Mouse (Mus musculus) heart, postnatal 14 days (tissue): Measurements from ENCODE around the gene Acox3. TPM values are rescaled to one million over a fixed set of nuclear protein-coding genes. Genes with fewer than 3 reads are reported as not detected.

Experiments used
- DNase-seq, 2 experiments: peaks; one replicate each; pipeline ENCODE4 v3.0.0; 2021 to 2022
- intact Hi-C: fragments of 180-260 bp; cut with DNase I; formaldehyde crosslinking; loops from one replicate; pipeline ENCODE4 v1.15.1; 2025
- long read RNA-seq, 2 experiments: library from polyadenylated mRNA; stranded (forward); transcript quantifications; one replicate each; pipeline ENCODE4 v2.0.0; 2021
- total RNA-seq, 2 experiments: library from RNA; stranded (reverse); gene quantifications; 2 replicates each; pipeline ENCODE4 v1.2.3; 2021

Acox3 gene
- 10 to 100 TPM; 24.8 to 27.3 TPM for total RNA-seq
- long read RNA-seq, experiment 1, transcript Acox3-202 (19 exons, 3,976 nt), result major isoform, 5 of 17 reads
- long read RNA-seq, experiment 1, partial matches to known transcripts, result 8 of 17 reads
- long read RNA-seq, experiment 1, other reads (novel, unspliced or antisense), result 3 of 17 reads
- long read RNA-seq, experiment 2, partial matches to known transcripts, result 4 of 17 reads
- long read RNA-seq, experiment 2, other reads (novel, unspliced or antisense), result 9 of 17 reads

DNA sequence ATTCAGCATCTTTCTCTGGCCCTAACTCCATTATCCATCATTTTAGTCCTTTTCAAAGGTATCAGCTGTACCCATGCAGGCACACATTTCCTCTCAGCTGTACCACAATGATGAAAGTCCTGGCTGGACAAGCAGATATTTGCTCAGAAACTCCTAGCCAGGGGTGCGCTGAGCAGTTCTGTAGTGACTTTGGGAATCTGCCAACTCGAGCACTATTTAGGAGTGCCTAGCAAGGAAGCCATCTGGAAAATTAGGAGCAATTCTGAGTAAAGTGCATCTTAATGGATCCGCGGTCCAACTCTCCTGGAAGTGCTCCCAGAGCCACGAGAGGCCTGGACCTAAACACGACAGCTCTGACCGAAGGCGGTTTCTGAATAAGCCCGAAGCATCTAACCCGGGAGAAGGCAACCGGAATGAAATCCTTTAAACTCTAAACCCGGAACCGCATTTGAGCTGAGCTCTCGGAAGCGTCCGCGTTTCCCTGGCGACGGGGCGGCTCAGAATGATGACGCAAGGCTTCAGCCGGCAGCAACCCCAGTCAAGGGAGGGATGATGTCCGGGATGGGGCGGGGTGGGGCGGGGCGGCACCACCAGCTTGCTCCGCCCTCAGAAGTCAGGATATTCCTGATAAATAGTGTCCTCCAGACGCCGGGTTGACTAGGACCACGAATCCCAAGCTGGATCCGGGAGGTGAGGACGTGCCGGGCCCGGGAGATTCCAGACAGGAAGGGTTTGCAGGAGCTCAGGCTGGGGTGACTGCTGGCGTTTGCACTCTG, at the start of gene Acox3:
Acox3 (plus strand) TSS at position 596 of the 776 bp plus-strand sequence.
- peak; percentile 95 to 98 for DNase-seq
- intact Hi-C loops, result no loop called here

DNA sequence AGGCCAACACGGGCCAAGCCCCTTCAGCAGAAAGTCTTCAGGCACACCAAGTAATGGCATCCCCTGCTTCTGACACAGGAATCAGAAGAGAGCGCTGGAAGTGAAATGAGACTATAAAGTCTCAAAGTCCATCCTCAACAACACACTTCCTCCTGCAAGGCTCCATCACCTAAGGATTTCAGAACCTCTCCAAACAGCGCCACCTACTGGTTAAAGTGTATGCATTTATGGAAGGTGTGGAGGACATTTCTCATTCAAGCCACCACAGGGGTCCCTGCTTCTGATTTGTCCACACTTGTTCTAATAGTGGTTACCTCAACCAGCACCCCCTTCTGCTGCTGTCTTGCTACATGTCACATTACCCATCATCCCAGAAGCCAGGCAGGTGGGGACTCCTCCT, 46.6 kb upstream of the Acox3 start:
- DNase-seq, result no peak
- intact Hi-C loops, result no loop called here

- no peak for DNase-seq
- intact Hi-C loops, result no loop called here
Observed at GRCm38 (mm10) chr5:35537474-35537873, 45.4 kb upstream of the Acox3 start.

DNA sequence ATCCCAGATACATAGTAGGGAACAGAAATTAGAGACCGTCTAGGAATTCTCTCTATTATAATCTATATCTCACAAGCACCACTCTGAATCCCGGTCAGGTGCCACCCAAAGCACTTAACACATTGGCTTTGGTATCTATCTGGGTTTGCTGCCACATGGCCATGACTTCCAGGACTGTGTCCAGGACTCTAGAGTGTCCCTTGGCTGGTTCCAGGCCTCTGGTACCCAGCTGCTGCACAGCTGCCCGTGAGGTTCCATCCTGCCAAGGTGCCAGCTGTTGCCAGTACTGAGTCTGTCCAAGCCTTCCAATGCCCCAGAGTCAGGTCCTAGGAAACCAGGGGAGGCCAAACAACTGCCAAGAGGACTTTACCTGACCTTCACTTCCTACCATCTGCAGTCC, 44.8 kb upstream of the Acox3 start:
- DNase-seq, result peak in 1 of 2 experiments; percentile 43
- intact Hi-C loops, result no loop called here

- intact Hi-C loops, result no loop called here
- no peak for DNase-seq
Observed at GRCm38 (mm10) chr5:35539576-35539975, 43.3 kb upstream of the Acox3 start.

GRCm38 (mm10) chr5:35540555-35540954, 42.3 kb upstream of the Acox3 start:
- intact Hi-C loops, result no loop called here

GRCm38 (mm10) chr5:35541059-35541790, 41.6 kb upstream of the Acox3 start:
- no peak for DNase-seq
- intact Hi-C loops, result no loop called here

More at GRCm38 (mm10) chr5:35540555-35540954, 42.3 kb upstream of the Acox3 start:
- no peak for DNase-seq

DNA sequence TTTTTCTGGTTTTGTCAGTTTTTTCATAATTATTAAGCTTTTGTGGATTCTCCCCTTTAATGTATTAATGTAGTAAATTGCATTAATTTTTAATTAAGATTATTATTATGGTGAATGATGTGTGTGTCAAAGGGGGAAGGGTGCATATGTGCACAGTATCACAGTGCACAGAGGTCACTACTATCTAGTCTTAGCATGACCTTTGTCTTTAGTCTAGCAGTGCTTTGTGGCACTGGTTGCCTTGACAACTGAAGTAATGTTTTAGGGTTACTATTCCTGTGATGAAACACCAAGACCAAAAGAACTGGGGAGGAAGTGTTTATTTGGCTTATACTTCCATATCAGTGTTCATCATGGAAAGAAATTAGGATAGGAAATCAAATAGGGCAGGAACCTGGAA, 36.7 kb upstream of the Acox3 start:
- intact Hi-C loops, result no loop called here
- DNase-seq, result no peak

DNA sequence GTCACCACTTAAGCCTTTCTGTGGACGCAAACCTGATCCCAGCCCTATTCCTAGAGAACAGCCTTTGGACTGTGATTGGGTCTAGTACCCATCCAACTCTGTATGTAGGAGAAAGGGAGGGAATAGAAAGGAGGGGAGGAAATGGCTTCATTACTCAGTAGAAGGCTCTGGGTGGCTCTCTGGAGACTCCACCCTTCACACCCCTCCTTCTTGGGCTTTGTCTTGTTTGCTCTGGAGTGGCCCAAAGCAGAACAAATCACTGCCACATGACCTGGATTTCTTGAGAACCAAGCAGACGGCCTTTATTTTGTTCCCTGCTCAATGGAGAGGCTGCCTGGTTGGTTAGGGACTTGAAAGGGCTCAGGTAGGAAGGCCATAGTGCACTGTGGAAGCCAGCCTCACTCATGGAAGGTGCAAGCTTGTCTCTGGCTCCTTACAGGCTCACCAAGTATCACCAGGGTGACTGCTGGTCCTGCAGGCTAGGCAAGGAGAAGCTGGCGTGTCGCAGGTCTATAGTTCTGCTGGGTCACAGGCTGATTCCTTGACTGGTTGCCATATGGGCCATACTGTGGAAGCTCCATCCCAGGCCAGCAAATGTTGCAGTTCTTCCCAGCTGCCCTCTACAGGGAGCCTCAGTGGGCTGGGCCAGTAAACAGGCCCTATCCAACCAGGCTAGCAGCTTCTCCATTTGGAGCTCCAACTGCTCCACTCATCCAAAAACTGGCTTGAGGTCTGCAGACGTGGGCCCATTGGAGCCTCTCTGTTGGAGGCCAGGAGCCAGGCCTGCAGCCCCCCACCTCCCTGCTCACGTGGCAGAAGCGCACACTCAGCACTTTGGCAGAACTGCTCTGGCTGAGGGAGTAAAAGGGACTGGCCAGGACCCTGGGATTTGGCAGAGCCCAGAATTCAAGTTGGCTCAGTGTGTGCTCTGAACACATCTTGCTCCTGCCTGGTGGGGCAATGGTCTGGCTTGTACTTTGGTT, 30.7 kb upstream of the Acox3 start:
- intact Hi-C loops, result no loop called here
- peak in 1 of 2 experiments; percentile 50 for DNase-seq

DNA sequence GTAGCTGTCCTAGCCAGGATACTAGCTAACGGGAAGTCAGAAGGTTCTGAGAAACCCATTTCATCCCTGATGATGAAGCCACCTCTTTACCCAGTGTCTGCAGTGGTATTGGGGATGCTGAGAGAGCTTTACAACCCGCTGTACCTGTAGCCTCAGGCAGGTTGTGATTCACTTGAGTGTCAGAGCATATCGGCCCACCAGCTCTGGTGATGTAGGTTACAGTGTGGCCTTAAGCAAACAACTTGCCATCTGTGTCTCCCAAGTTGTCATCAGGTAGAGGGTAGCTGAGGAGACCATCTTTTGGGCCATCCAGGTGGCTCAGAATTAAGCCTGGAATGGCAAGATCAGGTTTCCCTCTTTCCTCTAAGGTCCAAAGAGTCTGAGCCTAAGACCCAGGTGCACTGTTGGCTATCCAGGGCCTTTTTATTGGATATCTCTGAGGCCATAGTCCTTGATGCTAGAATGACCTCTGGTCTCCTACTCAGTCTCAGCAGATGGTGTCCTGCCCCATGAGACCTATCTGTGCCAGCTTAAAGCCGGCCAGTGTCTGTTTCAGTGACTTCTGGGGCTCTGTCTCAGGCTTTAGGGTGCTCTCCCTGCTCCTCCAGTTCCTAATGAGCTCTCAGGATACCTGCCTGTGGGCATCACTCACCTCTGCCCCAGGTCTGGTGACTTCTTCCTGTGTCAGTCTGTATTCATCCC, 29.9 kb upstream of the Acox3 start:
- DNase-seq, result no peak
- intact Hi-C loops, result no loop called here

GRCm38 (mm10) chr5:35556393-35556792, 26.4 kb upstream of the Acox3 start:
- no peak for DNase-seq
- intact Hi-C loops, result no loop called here

- DNase-seq, result peak; percentile 32 to 52
Observed at GRCm38 (mm10) chr5:35557946-35558621, 24.8 kb upstream of the Acox3 start.

DNA sequence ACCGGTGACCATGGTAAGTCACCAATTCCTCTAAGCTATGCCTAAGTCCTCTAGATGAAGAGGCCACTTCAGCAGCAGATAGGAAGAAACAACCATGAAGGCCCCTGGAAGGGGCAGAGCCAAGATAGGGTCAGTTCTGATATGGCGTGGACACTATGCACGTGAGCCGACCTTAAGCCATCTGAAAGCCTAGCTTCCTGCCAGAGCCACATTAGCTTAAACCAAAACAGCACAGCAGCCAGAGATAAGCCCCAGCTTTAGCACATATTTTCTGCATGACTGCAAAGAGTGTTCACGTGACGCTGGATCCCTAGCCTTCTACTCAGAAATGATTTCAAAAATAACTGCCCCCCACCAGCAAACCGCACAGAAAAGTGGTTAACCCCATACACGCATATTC, 23.4 kb upstream of the Acox3 start:
- intact Hi-C loops, result no loop called here
- DNase-seq, result peak; percentile 25 to 36

More at GRCm38 (mm10) chr5:35557946-35558621, 24.8 kb upstream of the Acox3 start:
- intact Hi-C loops, result no loop called here

DNA sequence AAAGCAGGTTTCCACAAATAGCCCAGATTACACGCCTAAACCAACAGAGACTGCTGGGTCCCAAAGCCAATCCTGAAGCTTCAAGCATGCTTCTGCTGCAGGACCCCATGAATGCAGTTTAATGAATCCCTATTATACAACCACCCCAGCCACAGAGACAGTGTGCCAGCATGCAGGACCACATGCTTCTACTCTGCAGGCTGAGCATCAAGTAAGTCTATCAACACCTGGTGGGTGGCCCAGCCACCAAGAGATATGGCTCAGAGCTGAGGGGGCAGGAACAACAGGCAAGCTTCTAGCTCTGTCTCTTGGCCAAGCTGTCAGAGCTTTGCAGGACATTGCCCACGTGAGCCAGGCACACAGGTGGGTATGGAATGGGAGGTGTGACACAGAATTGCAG, 20.2 kb upstream of the Acox3 start:
- intact Hi-C loops, result loop anchor here (2.0 kb wide), 1 partner anchor 38 kb away; the partner anchor contains the start of gene Cpz
- no peak for DNase-seq

GRCm38 (mm10) chr5:35563449-35563848, 19.4 kb upstream of the Acox3 start:
- intact Hi-C loops, result loop anchor here (2.0 kb wide), 1 partner anchor 39 kb away; the partner anchor contains the start of gene Cpz
- DNase-seq, result peak; percentile 78 to 87

- no peak for DNase-seq
- intact Hi-C loops, result no loop called here
Observed at GRCm38 (mm10) chr5:35565217-35565616, 17.6 kb upstream of the Acox3 start.

DNA sequence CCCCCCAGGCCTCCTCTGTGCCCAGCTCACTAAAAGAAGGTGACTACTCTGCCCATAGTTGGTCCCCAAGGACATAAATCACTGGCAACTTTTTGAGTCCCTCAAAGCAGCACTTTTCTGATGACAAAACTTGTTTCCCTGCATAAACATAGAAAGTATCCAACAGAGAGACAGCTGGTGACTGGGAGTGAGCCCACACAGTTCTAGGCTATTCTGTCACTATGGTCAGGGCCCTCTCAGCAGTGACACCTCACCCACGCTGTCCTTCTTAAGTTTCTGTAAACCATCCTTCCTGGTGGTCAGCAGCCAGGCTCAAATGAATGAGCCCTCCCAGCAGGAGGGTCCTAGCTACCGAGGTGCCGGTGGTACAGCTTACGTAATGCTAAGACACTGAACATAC, 16.2 kb upstream of the Acox3 start:
- intact Hi-C loops, result no loop called here
- no peak for DNase-seq

DNA sequence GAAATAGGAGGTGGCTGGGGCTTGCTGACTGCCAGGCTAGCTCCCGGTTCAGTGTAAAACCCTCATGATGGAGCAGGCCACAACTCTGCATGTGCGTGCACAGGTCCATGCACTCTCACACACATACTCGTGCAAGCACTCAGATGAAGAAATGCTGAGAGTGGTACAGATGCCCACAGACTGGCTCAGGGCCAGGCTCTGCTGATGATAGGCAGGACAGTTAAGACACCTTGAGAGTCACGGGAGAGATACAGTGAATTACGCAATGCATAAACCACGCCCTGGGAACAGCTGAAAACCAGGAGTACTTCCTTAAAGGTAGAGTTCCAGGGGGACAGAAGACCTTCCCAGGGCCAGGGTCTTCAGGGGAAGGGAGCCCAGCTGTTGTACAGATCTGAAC, 11.3 kb upstream of the Acox3 start:
- DNase-seq, result no peak
- intact Hi-C loops, result no loop called here
